Mouse (Mus musculus) erythroblast, embryonic 14.5 days (primary cell): ENCODE results near the gene Hdc. TPM values are rescaled to one million over a fixed set of nuclear protein-coding genes. Genes with fewer than 3 reads are reported as not detected.

Experiments used
- H3K27me3 ChIP-seq: 2 replicates; pipeline ENCODE4 v1.6.1; 2012; ENCODE audit warnings: inconsistent platforms; ENCODE audit not compliant: control insufficient read depth
- H3K36me3 ChIP-seq: 2 replicates; pipeline ENCODE4 v1.6.1; 2012; ENCODE audit warnings: mild to moderate bottlenecking, inconsistent platforms; ENCODE audit not compliant: control insufficient read depth
- H3K4me1 ChIP-seq: 2 replicates; pipeline ENCODE4 v1.6.1; 2012; ENCODE audit warnings: inconsistent platforms; ENCODE audit not compliant: control insufficient read depth
- H3K4me3 ChIP-seq: replicated peaks from 2 replicates; pipeline ENCODE3; 2012; ENCODE audit warnings: moderate library complexity, mild to moderate bottlenecking, inconsistent platforms
- H3K9me3 ChIP-seq: 2 replicates; pipeline ENCODE4 v1.6.1; 2012; ENCODE audit warnings: low read length, inconsistent platforms, mixed read lengths; ENCODE audit not compliant: control insufficient read depth
- GATA1 ChIP-seq: IDR thresholded peaks from 2 replicates; pipeline ENCODE4 v1.6.1; 2012; ENCODE audit warnings: low read length, inconsistent platforms, mixed read lengths
- TAL1 ChIP-seq: IDR thresholded peaks from 3 replicates; pipeline ENCODE4 v1.6.1; 2012; ENCODE audit warnings: low read length, inconsistent platforms, mixed read lengths
- polyA plus RNA-seq: library from polyadenylated mRNA; stranded (reverse); fragments of >175 nt; gene quantifications from 2 replicates; pipeline ENCODE4 v1.2.3, GENCODE M21; 2012

Hdc gene
- polyA plus RNA-seq, 1 experiment, result 0.28 TPM

GRCm38 (mm10) chr2:126546392-126546791 is 72.7 kb downstream of the Hdc start:
- no peak for TF ChIP-seq TAL1
- TF ChIP-seq GATA1, result no peak
- H3K36me3 ChIP-seq, result no peaks in the 10 kb centered on the region
- peaks cover 6% of the 10 kb centered on the region for H3K27me3 ChIP-seq
- H3K4me1 ChIP-seq, result no peaks in the 10 kb centered on the region
- peaks cover 2% of the 10 kb centered on the region; the same call in 1 of the 2 replicates for H3K9me3 ChIP-seq
- no peak overlapping the region for H3K4me3 ChIP-seq

DNA sequence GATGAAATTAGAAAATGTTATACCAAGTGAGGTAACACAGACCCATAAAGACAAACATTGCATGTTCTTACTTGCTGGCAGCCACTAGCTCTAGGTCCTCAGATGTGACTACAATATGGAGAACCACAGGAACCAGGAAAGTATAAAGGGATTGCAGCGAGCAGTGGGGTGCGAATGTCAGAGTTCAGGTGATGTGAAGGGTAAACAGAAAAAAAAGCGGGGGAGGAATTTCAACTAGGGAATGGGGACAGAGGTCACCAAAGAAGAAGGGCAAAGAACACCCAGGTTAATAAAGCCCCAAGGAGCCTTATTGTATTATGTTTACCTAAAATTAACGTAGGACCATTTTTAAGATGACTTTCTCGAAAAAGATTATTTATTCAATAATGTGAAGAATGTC is 73.8 kb downstream of the Hdc start:
- no peaks in the 10 kb centered on the region for H3K36me3 ChIP-seq
- no peaks in the 10 kb centered on the region for H3K4me1 ChIP-seq
- no peaks in the 10 kb centered on the region for H3K27me3 ChIP-seq
- TF ChIP-seq GATA1 (no peak), TAL1 (no peak)
- H3K4me3 ChIP-seq, result no peak overlapping the region
- H3K9me3 ChIP-seq, result no peaks in the 10 kb centered on the region

Other genes with a start within 250 kb of the Hdc start
- gene Atp8b4, start 118.6 kb downstream of the Hdc start, polyA plus RNA-seq, result not detected in 2 replicates
- not detected in 2 replicates for gene Slc27a2, start 66.9 kb downstream of the Hdc start, polyA plus RNA-seq
- gene Gabpb1, start 57.0 kb upstream of the Hdc start, polyA plus RNA-seq, result 0.64 and 0.83 TPM in 2 replicates
- 0.73 and 0.85 TPM in 2 replicates for gene Usp8, start 88.0 kb upstream of the Hdc start, polyA plus RNA-seq
- gene Usp50, start 164.2 kb upstream of the Hdc start, polyA plus RNA-seq, result 0.02 TPM in 1 of 2 replicates, not detected in the other